Mouse (Mus musculus) C2C12 (cell line): ENCODE results near the gene Nln.

Experiments used
- CEBPB ChIP-seq: IDR thresholded peaks from one replicate; pipeline ENCODE4 v1.6.1; 2011; ENCODE audit warnings: low read depth, mild to moderate bottlenecking, control low read depth, moderate library complexity
- CTCF ChIP-seq: IDR thresholded peaks from one replicate; pipeline ENCODE4 v1.5.1; 2011; ENCODE audit not compliant: control insufficient read depth, insufficient read depth, insufficient read length
- MAX ChIP-seq: IDR thresholded peaks from one replicate; pipeline ENCODE4 v1.6.1; 2011; ENCODE audit warnings: mild to moderate bottlenecking, control low read depth
- MYOG ChIP-seq: IDR thresholded peaks from one replicate; pipeline ENCODE4 v1.6.1; 2011; ENCODE audit not compliant: control insufficient read depth, insufficient read length; ENCODE audit errors: extremely low read depth

DNA sequence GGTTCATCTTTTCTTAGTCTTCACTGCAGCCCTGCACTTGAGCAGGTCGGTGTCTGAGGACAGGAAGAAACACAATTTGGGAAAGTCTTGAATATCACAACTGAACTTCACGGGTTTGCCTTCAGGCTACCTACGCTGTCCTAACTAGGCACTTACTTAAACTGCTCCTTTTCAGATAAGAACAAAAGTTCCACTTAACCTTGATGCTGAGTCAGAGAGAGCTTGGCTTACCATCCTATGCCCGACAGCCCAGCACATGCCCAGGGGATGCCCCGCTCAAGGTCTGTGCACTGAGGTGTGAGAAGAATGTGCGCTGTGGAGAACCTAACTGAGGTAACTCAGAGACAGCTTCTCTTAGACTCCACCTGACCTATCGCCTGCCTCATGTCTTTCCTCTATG, 67.9 kb downstream of the Nln start:
- TF ChIP-seq CTCF = no peak
- TF ChIP-seq MAX = no peak
- TF ChIP-seq MYOG = no peak
- TF ChIP-seq CEBPB = no peak
